16 mouse cellular contexts compared by ENCODE assay signal in genomic region chr15:27412761-27413160, GRCm38 (mm10). TPM values are rescaled to one million over a fixed set of nuclear protein-coding genes. Genes with fewer than 3 reads are reported as not detected.
A peak's percentile ranks its signal among the peaks of the same experiment; 100 is the strongest.
DNase-seq lines count a peak whose midpoint lies in the region; ATAC-seq and TF ChIP-seq lines count a peak whose summit lies in the region.
"Had no signal": no experiment of that assay in that cellular context is flagged by ENCODE, and none has a peak within 500 bp of the region (broad histone marks: within the 10 kb centered on the region; RNA-seq: fewer than 3 reads in every experiment).

No protein-coding gene starts in this region.

- no peaks in the 10 kb centered on the region; the same call in 1 of the 2 replicates for H3K9me3 ChIP-seq in hindbrain, embryonic 16.5 days (ENCODE audit: control insufficient read depth, low read length)
- no peaks in the 10 kb centered on the region for H3K9me3 ChIP-seq in hindbrain, embryonic 14.5 days (ENCODE audit: control insufficient read depth, low read length)
- no peaks in the 10 kb centered on the region for H3K9me3 ChIP-seq in lung, embryonic 14.5 days (ENCODE audit: low read depth, low read length)
- H3K9me3 ChIP-seq in forebrain, embryonic 10.5 days, result no peaks in the 10 kb centered on the region
- H3K9me3 ChIP-seq: embryonic facial prominence, embryonic 13.5 days; heart, embryonic 13.5 days; kidney, embryonic 15.5 days; liver, embryonic 12.5 days; lung, embryonic 15.5 days had no signal

- no peak overlapping the region for H3K27ac ChIP-seq in hindbrain, embryonic 16.5 days (ENCODE audit: low read depth, low read length)
- no peak overlapping the region for H3K27ac ChIP-seq in hindbrain, embryonic 14.5 days
- H3K27ac ChIP-seq in lung, embryonic 14.5 days (ENCODE audit: low read depth), result no peak overlapping the region
- no peak overlapping the region for H3K27ac ChIP-seq in forebrain, embryonic 10.5 days
- H3K27ac ChIP-seq: embryonic facial prominence, embryonic 13.5 days; heart, embryonic 13.5 days; kidney, embryonic 15.5 days; liver, embryonic 12.5 days; lung, embryonic 15.5 days had no signal

- no peaks in the 10 kb centered on the region for H3K27me3 ChIP-seq in hindbrain, embryonic 16.5 days (replicated peaks; ENCODE audit: control insufficient read depth, insufficient read depth, low read length)
- no peaks in the 10 kb centered on the region for H3K27me3 ChIP-seq in hindbrain, embryonic 14.5 days (ENCODE audit: control insufficient read depth, insufficient read depth, low read length)
- H3K27me3 ChIP-seq in lung, embryonic 14.5 days (ENCODE audit: insufficient read depth, low read length), result no peaks in the 10 kb centered on the region
- H3K27me3 ChIP-seq in forebrain, embryonic 10.5 days (ENCODE audit: poor library complexity, severe bottlenecking), result no peaks in the 10 kb centered on the region
- H3K27me3 ChIP-seq: embryonic facial prominence, embryonic 13.5 days; heart, embryonic 13.5 days; kidney, embryonic 15.5 days; liver, embryonic 12.5 days; lung, embryonic 15.5 days had no signal

- ATAC-seq in hindbrain, embryonic 16.5 days, result peak; percentile 17; the same call in 1 of the 2 replicates
- no peak for ATAC-seq in hindbrain, embryonic 14.5 days (ENCODE audit: low FRiP score)
- no peak for ATAC-seq in lung, embryonic 14.5 days (ENCODE audit: insufficient read depth)
- ATAC-seq: liver, embryonic 12.5 days had no signal

- H3K9ac ChIP-seq in hindbrain, embryonic 16.5 days (ENCODE audit: low read depth, low read length), result no peak overlapping the region
- no peak overlapping the region for H3K9ac ChIP-seq in hindbrain, embryonic 14.5 days
- H3K9ac ChIP-seq in lung, embryonic 14.5 days, result no peak overlapping the region
- H3K9ac ChIP-seq: embryonic facial prominence, embryonic 13.5 days; heart, embryonic 13.5 days; kidney, embryonic 15.5 days; liver, embryonic 12.5 days; lung, embryonic 15.5 days had no signal

- no peak overlapping the region for H3K4me2 ChIP-seq in hindbrain, embryonic 16.5 days (ENCODE audit: low read length)
- no peak overlapping the region for H3K4me2 ChIP-seq in hindbrain, embryonic 14.5 days (replicated peaks)
- no peak overlapping the region for H3K4me2 ChIP-seq in lung, embryonic 14.5 days
- H3K4me2 ChIP-seq: embryonic facial prominence, embryonic 13.5 days; heart, embryonic 13.5 days; kidney, embryonic 15.5 days; liver, embryonic 12.5 days; lung, embryonic 15.5 days had no signal

- H3K4me3 ChIP-seq in hindbrain, embryonic 16.5 days (ENCODE audit: low read length), result no peak overlapping the region
- H3K4me3 ChIP-seq in hindbrain, embryonic 14.5 days (replicated peaks; ENCODE audit: low read length), result no peak overlapping the region
- H3K4me3 ChIP-seq in lung, embryonic 14.5 days (ENCODE audit: low read depth, low read length), result no peak overlapping the region
- no peak overlapping the region for H3K4me3 ChIP-seq in forebrain, embryonic 10.5 days
- H3K4me3 ChIP-seq: embryonic facial prominence, embryonic 13.5 days; heart, embryonic 13.5 days; kidney, embryonic 15.5 days; liver, embryonic 12.5 days; lung, embryonic 15.5 days had no signal

- DNase-seq in cerebellum, adult 9-10 months, result peak; percentile 22
- DNase-seq in cerebellum, adult 11 months, result no peak
- no peak for DNase-seq in hindbrain, embryonic 14.5 days (ENCODE audit: low spot score)
- DNase-seq in lung, embryonic 14.5 days, result peak; percentile 37
- no peak for DNase-seq in lung, postnatal 4 days
- DNase-seq in forebrain, embryonic 10.5 days (ENCODE audit: extremely low spot score, low spot score), result no peak
- DNase-seq: adrenal gland, postnatal 14 days; gastrocnemius, postnatal 36 days; midbrain, embryonic 14.5 days; thymus, postnatal 36 days had no signal

- no peak for TF ChIP-seq CTCF in lung, embryonic 14.5 days (IDR thresholded peaks at IDR 0.05; ENCODE audit: low read depth)

- H3K36me3 ChIP-seq in hindbrain, embryonic 16.5 days (ENCODE audit: control insufficient read depth, insufficient read depth, low read length), result no peaks in the 10 kb centered on the region
- no peaks in the 10 kb centered on the region for H3K36me3 ChIP-seq in hindbrain, embryonic 14.5 days (replicated peaks; ENCODE audit: control insufficient read depth, insufficient read depth)
- H3K36me3 ChIP-seq in lung, embryonic 14.5 days (ENCODE audit: insufficient read depth), result no peaks in the 10 kb centered on the region
- H3K36me3 ChIP-seq in forebrain, embryonic 10.5 days (replicated peaks), result no peaks in the 10 kb centered on the region
- H3K36me3 ChIP-seq: embryonic facial prominence, embryonic 13.5 days; heart, embryonic 13.5 days; kidney, embryonic 15.5 days; liver, embryonic 12.5 days; lung, embryonic 15.5 days had no signal

- WGBS in hindbrain, embryonic 16.5 days, result 59% methylated on average over 1 of the region's 1 CpGs
- WGBS in hindbrain, embryonic 14.5 days, result 78% methylated on average over 1 of the region's 1 CpGs
- 46% methylated on average over 1 of the region's 1 CpGs for WGBS in lung, embryonic 14.5 days
- WGBS in forebrain, embryonic 10.5 days, result 87% methylated on average over 1 of the region's 1 CpGs

- H3K4me1 ChIP-seq in hindbrain, embryonic 16.5 days (ENCODE audit: control insufficient read depth, insufficient read depth, low read depth, low read length), result no peaks in the 10 kb centered on the region; the same call in 1 of the 2 replicates
- H3K4me1 ChIP-seq in hindbrain, embryonic 14.5 days (replicated peaks; ENCODE audit: control insufficient read depth, insufficient read depth, low read length), result no peaks in the 10 kb centered on the region
- H3K4me1 ChIP-seq in lung, embryonic 14.5 days (ENCODE audit: insufficient read depth), result no peaks in the 10 kb centered on the region
- H3K4me1 ChIP-seq in forebrain, embryonic 10.5 days, result no peaks in the 10 kb centered on the region
- H3K4me1 ChIP-seq: embryonic facial prominence, embryonic 13.5 days; liver, embryonic 12.5 days; lung, embryonic 15.5 days had no signal

RNA-seq across cellular contexts. Expression of gene Ank, which starts 53.7 kb away (rescaled TPM):
- 11.6 and 15.6 TPM in 2 replicates for polyA plus RNA-seq in hindbrain, embryonic 16.5 days (2015; fragmentation: Nextera tagmentation; extraction: Ambion mirVana)
- 18.6 and 20.8 TPM in 2 replicates for polyA plus RNA-seq in hindbrain, embryonic 14.5 days (2014; fragmentation: Nextera tagmentation; extraction: Ambion mirVana)
- 9.2 and 9.6 TPM in 2 replicates for polyA plus RNA-seq in lung, embryonic 14.5 days (2014; fragmentation: Nextera tagmentation; extraction: Ambion mirVana)
- polyA plus RNA-seq in forebrain, embryonic 10.5 days (2016; fragmentation: Nextera tagmentation; extraction: Ambion mirVana), result 5.4 and 5.5 TPM in 2 replicates

Comparison
In these comparisons a context has a peak if more than half of its experiments do, and no peak if none do; other contexts are left out.
1. DNase-seq: peak in cerebellum, adult 9-10 months (single experiment) and lung, embryonic 14.5 days (single experiment); none in cerebellum, adult 11 months (single experiment), hindbrain, embryonic 14.5 days (single experiment), lung, postnatal 4 days (0 of 2) and forebrain, embryonic 10.5 days (single experiment).